Mouse (Mus musculus): ENCODE results near the gene Catsper4. TPM values are rescaled to one million over a fixed set of nuclear protein-coding genes. Genes with fewer than 3 reads are reported as not detected.

The Catsper4 gene
- polyA plus RNA-seq, 1 experiment from 2014 or later: not detected

GRCm38 (mm10) chr4:134246256-134246655 lies 19.1 kb upstream of the Catsper4 start:
- Histone ChIP-seq H3K27me3 (replicated peaks) (peaks cover 42% of the 10 kb centered on the region), H3K9me3 (no peaks in the 10 kb centered on the region), H3K4me3 (no peak overlapping the region), H3K9ac (no peak overlapping the region), H3K27ac (no peak overlapping the region), H3K4me2 (replicated peaks) (peak overlapping the region; percentile 98), H3K4me1 (peaks cover 42% of the 10 kb centered on the region), H3K36me3 (no peaks in the 10 kb centered on the region)
- 29% methylated on average over 4 of the region's 4 CpGs for WGBS
- ATAC-seq (ENCODE audit: low FRiP score, low read depth): no peak

- peaks cover 32% of the 10 kb centered on the region for H3K4me1 ChIP-seq
- no peaks in the 10 kb centered on the region for H3K9me3 ChIP-seq
- peak; percentile 71 for ATAC-seq (ENCODE audit: low FRiP score, low read depth)
- H3K4me3 ChIP-seq: peak within 1 kb of the TSS; percentile 81
- H3K27ac ChIP-seq: 0 out of 2 replicates have a peak within 1 kb of the TSS, but pooled peaks have one; percentile 26
- H3K36me3 ChIP-seq: no peaks in the 10 kb centered on the region
- under 1% methylated on average over 60 of the region's 60 CpGs for WGBS
- H3K9ac ChIP-seq: peak within 1 kb of the TSS; percentile 84
- peak within 1 kb of the TSS; percentile 98 for H3K4me2 ChIP-seq (replicated peaks)
- peaks cover 33% of the 10 kb centered on the region for H3K27me3 ChIP-seq (replicated peaks)
Observed at GRCm38 (mm10) chr4:134245148-134245843, 18.1 kb upstream of the Catsper4 start, which contains the start of gene Zfp593. Zfp593 (minus strand) TSS chr4:134245592.

- H3K27me3 ChIP-seq (replicated peaks): peaks cover 21% of the 10 kb centered on the region
- peaks cover 24% of the 10 kb centered on the region for H3K4me1 ChIP-seq
- H3K27ac ChIP-seq: no peak within 1 kb of the TSS
- 93% methylated on average over 17 of the region's 17 CpGs for WGBS
- H3K4me2 ChIP-seq (replicated peaks): peak within 1 kb of the TSS; percentile 98
- H3K36me3 ChIP-seq: no peaks in the 10 kb centered on the region
- no peaks in the 10 kb centered on the region for H3K9me3 ChIP-seq
- no peak for ATAC-seq (ENCODE audit: low FRiP score, low read depth)
- peak within 1 kb of the TSS; percentile 84; the same call in 1 of the 2 replicates for H3K9ac ChIP-seq
- no peak within 1 kb of the TSS; the same call in 1 of the 2 replicates for H3K4me3 ChIP-seq
Observed at GRCm38 (mm10) chr4:134243516-134244250, 16.5 kb upstream of the Catsper4 start, which contains the start of gene E130218I03Rik. E130218I03Rik (plus strand) TSS chr4:134243662.

GRCm38 (mm10) chr4:134238686-134239085 lies 11.5 kb upstream of the Catsper4 start:
- ATAC-seq (ENCODE audit: low FRiP score, low read depth): no peak
- WGBS: 15% methylated on average over 10 of the region's 10 CpGs
- no peaks in the 10 kb centered on the region for H3K4me1 ChIP-seq
- H3K27me3 ChIP-seq (replicated peaks): peaks cover 25% of the 10 kb centered on the region
- no peak overlapping the region for H3K4me3 ChIP-seq
- H3K9ac ChIP-seq: no peak overlapping the region
- H3K36me3 ChIP-seq: no peaks in the 10 kb centered on the region
- H3K4me2 ChIP-seq (replicated peaks): no peak overlapping the region
- no peak overlapping the region for H3K27ac ChIP-seq
- H3K9me3 ChIP-seq: no peaks in the 10 kb centered on the region

GRCm38 (mm10) chr4:134238279-134238651 lies 11.1 kb upstream of the Catsper4 start, which contains the start of gene Cnksr1:
Cnksr1 (minus strand) TSS chr4:134238399.
- Histone ChIP-seq H3K36me3 (no peaks in the 10 kb centered on the region), H3K9ac (no peak within 1 kb of the TSS), H3K9me3 (no peaks in the 10 kb centered on the region), H3K4me2 (replicated peaks) (peak within 1 kb of the TSS; percentile 16; the same call in 1 of the 2 replicates), H3K27me3 (replicated peaks) (peaks cover 25% of the 10 kb centered on the region), H3K27ac (no peak within 1 kb of the TSS), H3K4me3 (no peak within 1 kb of the TSS), H3K4me1 (no peaks in the 10 kb centered on the region)
- ATAC-seq (ENCODE audit: low FRiP score, low read depth): no peak
- 1% methylated on average over 18 of the region's 18 CpGs for WGBS

- Histone ChIP-seq H3K27ac (no peak overlapping the region), H3K9me3 (no peaks in the 10 kb centered on the region), H3K36me3 (no peaks in the 10 kb centered on the region), H3K4me3 (no peak overlapping the region), H3K9ac (no peak overlapping the region), H3K4me2 (replicated peaks) (peak overlapping the region; percentile 16; the same call in 1 of the 2 replicates), H3K4me1 (no peaks in the 10 kb centered on the region), H3K27me3 (replicated peaks) (peaks cover 25% of the 10 kb centered on the region)
- no peak for ATAC-seq (ENCODE audit: low FRiP score, low read depth)
- whole genome bisulfite sequencing: 30% methylated on average over 19 of the region's 19 CpGs
Observed at GRCm38 (mm10) chr4:134237582-134238278, 10.5 kb upstream of the Catsper4 start.

- H3K36me3 ChIP-seq: no peaks in the 10 kb centered on the region
- ATAC-seq (ENCODE audit: low FRiP score, low read depth): no peak
- H3K9me3 ChIP-seq: no peaks in the 10 kb centered on the region
- no peak overlapping the region for H3K9ac ChIP-seq
- H3K4me3 ChIP-seq: no peak overlapping the region
- H3K27ac ChIP-seq: no peak overlapping the region
- no peaks in the 10 kb centered on the region for H3K4me1 ChIP-seq
- H3K4me2 ChIP-seq (replicated peaks): no peak overlapping the region
- 87% methylated on average over 5 of the region's 5 CpGs for WGBS
- H3K27me3 ChIP-seq (replicated peaks): peaks cover 25% of the 10 kb centered on the region
Observed at GRCm38 (mm10) chr4:134234876-134235275, 7.7 kb upstream of the Catsper4 start.

GRCm38 (mm10) chr4:134230431-134230830 lies 3.2 kb upstream of the Catsper4 start:
- no peaks in the 10 kb centered on the region for H3K4me1 ChIP-seq
- H3K36me3 ChIP-seq: no peaks in the 10 kb centered on the region
- no peak overlapping the region for H3K9ac ChIP-seq
- no peaks in the 10 kb centered on the region for H3K27me3 ChIP-seq (replicated peaks)
- 40% methylated on average over 8 of the region's 8 CpGs for WGBS
- H3K4me2 ChIP-seq (replicated peaks): no peak overlapping the region
- no peaks in the 10 kb centered on the region for H3K9me3 ChIP-seq
- no peak for ATAC-seq (ENCODE audit: low FRiP score, low read depth)
- no peak overlapping the region for H3K27ac ChIP-seq
- H3K4me3 ChIP-seq: no peak overlapping the region

- Histone ChIP-seq H3K4me1 (no peaks in the 10 kb centered on the region), H3K4me2 (replicated peaks) (no peak overlapping the region), H3K4me3 (no peak overlapping the region), H3K36me3 (no peaks in the 10 kb centered on the region), H3K27ac (no peak overlapping the region), H3K9me3 (no peaks in the 10 kb centered on the region), H3K9ac (no peak overlapping the region), H3K27me3 (replicated peaks) (no peaks in the 10 kb centered on the region)
- WGBS: 67% methylated on average over 11 of the region's 11 CpGs
- no peak for ATAC-seq (ENCODE audit: low FRiP score, low read depth)
Observed at GRCm38 (mm10) chr4:134222793-134223600, 4.2 kb downstream of the Catsper4 start.

- Histone ChIP-seq H3K9ac (no peak overlapping the region), H3K4me1 (no peaks in the 10 kb centered on the region), H3K4me2 (replicated peaks) (no peak overlapping the region), H3K9me3 (no peaks in the 10 kb centered on the region), H3K27ac (no peak overlapping the region), H3K4me3 (no peak overlapping the region), H3K36me3 (no peaks in the 10 kb centered on the region), H3K27me3 (replicated peaks) (no peaks in the 10 kb centered on the region)
- ATAC-seq (ENCODE audit: low FRiP score, low read depth): no peak
- WGBS: 73% methylated on average over 6 of the region's 6 CpGs
Observed at GRCm38 (mm10) chr4:134206488-134207053, 20.6 kb downstream of the Catsper4 start.

- WGBS: 88% methylated on average over 17 of the region's 17 CpGs
- H3K27ac ChIP-seq: no peak overlapping the region
- H3K9me3 ChIP-seq: no peaks in the 10 kb centered on the region
- no peak for ATAC-seq (ENCODE audit: low FRiP score, low read depth)
- no peak overlapping the region for H3K9ac ChIP-seq
- no peak overlapping the region for H3K4me3 ChIP-seq
- H3K36me3 ChIP-seq: no peaks in the 10 kb centered on the region
- H3K27me3 ChIP-seq (replicated peaks): no peaks in the 10 kb centered on the region
- no peaks in the 10 kb centered on the region for H3K4me1 ChIP-seq
- no peak overlapping the region for H3K4me2 ChIP-seq (replicated peaks)
Observed at GRCm38 (mm10) chr4:134203340-134203896, 23.8 kb downstream of the Catsper4 start.

All from neural tube, embryonic 12.5 days (tissue).